Mouse (Mus musculus) CH12.LX (cell line): ENCODE measurements at regions not wholly inside any gene's neighbourhood (a gene's known extent, or its start where the extent isn't known, plus 50 kb on each side); places are given as distances from the start of the nearest gene placed in this dataset.

ENCODE experiments used
- DNase-seq: peaks from one replicate; pipeline ENCODE4 v3.0.0-alpha.2; 2013; ENCODE audit errors: extremely low read depth
- H3K27ac ChIP-seq: 2 replicates; pipeline ENCODE4 v1.5.1; 2012; ENCODE audit warnings: low read depth, mild to moderate bottlenecking, control low read depth, moderate library complexity; ENCODE audit not compliant: insufficient read depth
- H3K27me3 ChIP-seq: replicated peaks from 2 replicates; pipeline ENCODE3; 2012; ENCODE audit warnings: inconsistent platforms
- H3K36me3 ChIP-seq, 2 experiments: replicated peaks in 1 of 2; 2 replicates each; pipeline versions ENCODE3 to v1.6.1; 2012; ENCODE audit warnings: inconsistent platforms in 1 of 2, low read length in 1 of 2, mild to moderate bottlenecking in 1 of 2, mixed read lengths in 1 of 2, moderate library complexity in 1 of 2; ENCODE audit not compliant: control insufficient read depth in 1 of 2, insufficient read depth in 1 of 2
- H3K4me1 ChIP-seq, 2 experiments: 2 replicates each; pipeline ENCODE4 v1.6.1; 2012; ENCODE audit warnings: inconsistent platforms in 1 of 2, moderate library complexity in 1 of 2; ENCODE audit not compliant: insufficient read depth in 2 of 2, control insufficient read depth in 1 of 2
- H3K4me2 ChIP-seq: 2 replicates; pipeline ENCODE4 v1.6.1; 2012; ENCODE audit warnings: low read depth, mild to moderate bottlenecking, control low read depth; ENCODE audit not compliant: poor library complexity, insufficient read depth, severe bottlenecking
- H3K4me3 ChIP-seq, 3 experiments: fragments of 150-350 bp in 1 of 3; sonication (generic) in 1 of 3; replicated peaks in 1 of 3; 2 replicates each; pipeline versions ENCODE3 to v1.5.1; 2011 to 2012; ENCODE audit warnings: low read depth in 2 of 3, low read length in 2 of 3, mild to moderate bottlenecking in 2 of 3, moderate library complexity in 2 of 3, control low read depth in 1 of 3, improper control_type of control experiment in 1 of 3, inconsistent platforms in 1 of 3, mixed read lengths in 1 of 3; ENCODE audit not compliant: poor library complexity in 1 of 3
- H3K79me2 ChIP-seq: replicated peaks from 2 replicates; pipeline ENCODE4 v1.6.1; 2012; ENCODE audit warnings: mild to moderate bottlenecking, moderate library complexity; ENCODE audit not compliant: control insufficient read depth, poor library complexity, insufficient read depth, severe bottlenecking; ENCODE audit errors: extremely low read depth
- H3K9ac ChIP-seq: 2 replicates; pipeline ENCODE4 v1.6.1; 2012; ENCODE audit warnings: low read depth, mild to moderate bottlenecking, control low read depth, moderate library complexity; ENCODE audit not compliant: insufficient read depth
- H3K9me3 ChIP-seq: replicated peaks from 2 replicates; pipeline ENCODE3; 2012; ENCODE audit warnings: low read length, inconsistent platforms, mixed read lengths
- BHLHE40 ChIP-seq: IDR thresholded peaks from 2 replicates; pipeline ENCODE4 v1.6.1; 2011; ENCODE audit warnings: mild to moderate bottlenecking, low read depth, low read length, improper control_type of control experiment
- ELF1 ChIP-seq: IDR thresholded peaks from 2 replicates; pipeline ENCODE4 v1.6.1; 2014; ENCODE audit warnings: low read depth, mild to moderate bottlenecking, inconsistent platforms, low read length, improper control_type of control experiment
- ETS1 ChIP-seq: conservative IDR thresholded peaks from 2 replicates; pipeline ENCODE4 v1.6.1; 2012; ENCODE audit warnings: low read depth, mild to moderate bottlenecking, inconsistent platforms, low read length, improper control_type of control experiment, moderate library complexity
- JUN ChIP-seq: IDR thresholded peaks from 2 replicates; pipeline ENCODE4 v1.6.1; 2011; ENCODE audit warnings: low read depth, mild to moderate bottlenecking, low read length, improper control_type of control experiment, moderate library complexity; ENCODE audit not compliant: insufficient read depth
- MAFK ChIP-seq: IDR thresholded peaks from 2 replicates; pipeline ENCODE4 v1.6.1; 2011; ENCODE audit warnings: low read length, improper control_type of control experiment; ENCODE audit not compliant: insufficient replicate concordance
- MEF2A ChIP-seq: IDR thresholded peaks from 2 replicates; pipeline ENCODE4 v1.6.1; 2014; ENCODE audit warnings: low read depth, mild to moderate bottlenecking, inconsistent platforms, low read length, improper control_type of control experiment, borderline replicate concordance
- MXI1 ChIP-seq: IDR thresholded peaks from 2 replicates; pipeline ENCODE4 v1.6.1; 2011; ENCODE audit warnings: mild to moderate bottlenecking, low read depth, low read length, improper control_type of control experiment
- NRF1 ChIP-seq: IDR thresholded peaks from 2 replicates; pipeline ENCODE4 v1.6.1; 2014; ENCODE audit warnings: low read depth, mild to moderate bottlenecking, inconsistent platforms, low read length, improper control_type of control experiment, moderate library complexity
- PAX5 ChIP-seq: IDR thresholded peaks from 2 replicates; pipeline ENCODE4 v1.6.1; 2012; ENCODE audit warnings: low read length, inconsistent platforms, mixed read lengths
- POLR2A ChIP-seq: IDR thresholded peaks from 2 replicates; pipeline ENCODE4 v1.6.1; 2011; ENCODE audit warnings: low read depth, mild to moderate bottlenecking, improper control_type of control experiment, low read length
- SIN3A ChIP-seq: IDR thresholded peaks from 2 replicates; pipeline ENCODE4 v1.6.1; 2012; ENCODE audit warnings: low read length, improper control_type of control experiment, inconsistent platforms
- SMC3 ChIP-seq: IDR thresholded peaks from 2 replicates; pipeline ENCODE4 v1.6.1; 2011; ENCODE audit warnings: low read depth, low read length, improper control_type of control experiment
- TBP ChIP-seq: conservative IDR thresholded peaks from 2 replicates; pipeline ENCODE4 v1.6.1; 2011; ENCODE audit warnings: low read depth, low read length, improper control_type of control experiment
- UBTF ChIP-seq: IDR thresholded peaks from 2 replicates; pipeline ENCODE4 v1.6.1; 2012; ENCODE audit warnings: low read depth, mild to moderate bottlenecking, inconsistent platforms, low read length, improper control_type of control experiment, moderate library complexity
- USF2 ChIP-seq: conservative IDR thresholded peaks from 2 replicates; pipeline ENCODE4 v1.6.1; 2011; ENCODE audit warnings: low read depth, low read length, improper control_type of control experiment
- ZMIZ1 ChIP-seq: IDR thresholded peaks from 2 replicates; pipeline ENCODE4 v1.6.1; 2012; ENCODE audit warnings: low read depth, mild to moderate bottlenecking, inconsistent platforms, low read length, improper control_type of control experiment
- ZNF384 ChIP-seq: IDR thresholded peaks from 2 replicates; pipeline ENCODE4 v1.6.1; 2012; ENCODE audit warnings: low read depth, low read length, improper control_type of control experiment, inconsistent platforms
- dilution Hi-C: fragments of 300-500 bp; cut with MboI; formaldehyde crosslinking; loops from 2 replicates; pipeline ENCODE4 v1.14.3; 2020; ENCODE audit warnings: low sequenced_read_pairs; ENCODE audit not compliant: extremely low pct_unique_long_range_greater_than_20kb, extremely low pct_ligation_motif_present
- in situ Hi-C: fragments of 300-500 bp; cut with MboI; formaldehyde crosslinking; loops from 3 replicates; pipeline ENCODE4 v1.14.3; 2019; ENCODE audit warnings: low sequenced_read_pairs, low pct_ligation_motif_present, low pct_unique_long_range_greater_than_20kb, mixed read lengths

DNA sequence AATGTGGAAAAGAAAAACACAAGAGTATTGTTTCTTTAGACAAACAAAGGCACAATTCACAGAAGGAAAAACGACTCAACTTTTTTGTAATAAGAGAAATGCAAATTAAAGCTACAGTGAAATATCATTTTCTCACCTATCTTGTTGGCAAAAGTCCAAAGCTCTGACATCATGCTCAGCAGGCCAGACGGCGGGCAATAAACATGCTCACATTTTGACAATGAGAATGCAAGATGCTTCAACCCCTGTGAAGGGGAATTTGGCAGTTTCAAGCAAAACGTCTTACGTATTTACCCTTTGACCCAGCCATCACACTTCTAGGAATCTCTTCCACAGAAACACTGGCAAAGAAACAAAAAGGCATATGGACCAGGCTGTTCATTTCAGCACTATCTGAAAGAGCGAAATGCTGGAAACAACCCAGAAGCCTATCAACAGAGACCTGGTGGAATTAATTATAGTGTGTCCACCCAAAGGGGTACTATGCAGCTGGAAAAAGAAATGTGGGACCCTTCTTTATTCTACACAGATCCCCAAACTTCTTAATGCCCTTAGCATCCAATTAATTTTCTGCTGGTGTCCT, 203.4 kb upstream of the 2610301B20Rik start:
- TF ChIP-seq ELF1 (no peak), TBP (no peak), ETS1 (no peak), JUN (no peak), ZMIZ1 (no peak), ZNF384 (no peak), SMC3 (no peak), USF2 (no peak), UBTF (no peak)
- Histone ChIP-seq H3K4me1 (no peaks in the 10 kb centered on the region), H3K36me3 (no peaks in the 10 kb centered on the region), H3K27me3 (no peaks in the 10 kb centered on the region), H3K27ac (no peak overlapping the region), H3K4me2 (no peak overlapping the region), H3K4me3 (no peak overlapping the region), H3K79me2 (no peaks in the 10 kb centered on the region), H3K9ac (no peak overlapping the region), H3K9me3 (no peaks in the 10 kb centered on the region)
- in situ Hi-C loops (no loop called here), dilution Hi-C loops (no loop called here)
- no peak for DNase-seq

GRCm38 (mm10) chr4:10691086-10691485, 183.2 kb upstream of the 2610301B20Rik start:
- Histone ChIP-seq H3K9me3 (no peaks in the 10 kb centered on the region), H3K79me2 (no peaks in the 10 kb centered on the region), H3K4me3 (no peak overlapping the region), H3K27ac (no peak overlapping the region), H3K36me3 (no peaks in the 10 kb centered on the region), H3K4me1 (peaks cover 0 to 2% of the 10 kb centered on the region in 2 experiments; a peak in 1 of 4 replicates), H3K9ac (no peak overlapping the region), H3K4me2 (no peak overlapping the region), H3K27me3 (no peaks in the 10 kb centered on the region)
- no peak for TF ChIP-seq SIN3A
- TF ChIP-seq MXI1, result no peak
- TF ChIP-seq PAX5, result no peak
- TF ChIP-seq POLR2A, result no peak
- no peak for TF ChIP-seq SMC3
- no peak for TF ChIP-seq MEF2A
- TF ChIP-seq BHLHE40, result no peak
- no peak for TF ChIP-seq NRF1
- TF ChIP-seq MAFK, result no peak
- no peak for DNase-seq
- dilution Hi-C loops (no loop called here), in situ Hi-C loops (no loop called here)
